Mouse (Mus musculus) brain, embryonic 18.5 days (tissue): ENCODE measurements around the gene Selenov.

ENCODE experiments used
- DNase-seq: peaks from one replicate; pipeline ENCODE4 v3.0.0-alpha.2; 2012; ENCODE audit warnings: low read depth, low spot score

Selenov gene

GRCm38 (mm10) chr7:28290638-28291590, at the start of gene Selenov:
Gene Selenov (minus strand): TSS chr7:28291186.
- DNase-seq = no peak

GRCm38 (mm10) chr7:28339213-28339917, 48.4 kb upstream of the Selenov start:
- DNase-seq = no peak

- peak; percentile 94 for DNase-seq
Observed at GRCm38 (mm10) chr7:28338108-28338998, 47.4 kb upstream of the Selenov start, which contains the start of gene Supt5. Gene Supt5 (minus strand): TSS chr7:28338746.

GRCm38 (mm10) chr7:28335471-28335870, 44.5 kb upstream of the Selenov start:
- DNase-seq = no peak

- no peak for DNase-seq
Observed at GRCm38 (mm10) chr7:28334534-28334933, 43.5 kb upstream of the Selenov start.

- no peak for DNase-seq
Observed at GRCm38 (mm10) chr7:28328260-28328659, 37.3 kb upstream of the Selenov start.

- DNase-seq = no peak
Observed at GRCm38 (mm10) chr7:28326457-28326856, 35.5 kb upstream of the Selenov start.

GRCm38 (mm10) chr7:28325293-28325692, 34.3 kb upstream of the Selenov start:
- DNase-seq = no peak

GRCm38 (mm10) chr7:28321974-28322720, 31.2 kb upstream of the Selenov start:
- DNase-seq = no peak

- no peak for DNase-seq
Observed at GRCm38 (mm10) chr7:28318714-28319113, 27.7 kb upstream of the Selenov start.

GRCm38 (mm10) chr7:28318036-28318435, 27.1 kb upstream of the Selenov start:
- no peak for DNase-seq

GRCm38 (mm10) chr7:28311926-28312543, 21.0 kb upstream of the Selenov start, which contains the start of gene Timm50:
Gene Timm50 (minus strand): TSS chr7:28312072.
- DNase-seq = peak; percentile 93

- no peak for DNase-seq
Observed at GRCm38 (mm10) chr7:28311151-28311925, 20.4 kb upstream of the Selenov start.

- no peak for DNase-seq
Observed at GRCm38 (mm10) chr7:28309737-28310136, 18.8 kb upstream of the Selenov start.

GRCm38 (mm10) chr7:28306216-28306615, 15.2 kb upstream of the Selenov start:
- no peak for DNase-seq

- no peak for DNase-seq
Observed at GRCm38 (mm10) chr7:28305641-28306040, 14.7 kb upstream of the Selenov start.

GRCm38 (mm10) chr7:28301616-28302433, 10.8 kb upstream of the Selenov start, which contains the start of gene Dll3:
Gene Dll3 (minus strand): TSS chr7:28302238.
- no peak for DNase-seq

GRCm38 (mm10) chr7:28298837-28299625, 8.0 kb upstream of the Selenov start:
- DNase-seq = no peak
